Mouse (Mus musculus): Measurements from ENCODE around the gene Il4i1. TPM values are rescaled to one million over a fixed set of nuclear protein-coding genes. Genes with fewer than 3 reads are reported as not detected.

Il4i1 gene
- total and polyA plus RNA-seq, 3 experiments, result 0.61 to 1.5 (median 0.70) TPM

GRCm38 (mm10) chr7:44810365-44810764 lies 5.8 kb upstream of the Il4i1 start:
- H3K79me2 ChIP-seq (replicated peaks; ENCODE audit: control insufficient read depth, insufficient read depth, low read length), result no peaks in the 10 kb centered on the region
- no peak overlapping the region for H3K27ac ChIP-seq
- TF ChIP-seq EP300 (IDR thresholded peaks at IDR 0.05; ENCODE audit: insufficient read depth, low read depth, low read length) (no peak), POLR2A (IDR thresholded peaks at IDR 0.05; ENCODE audit: insufficient read depth, low read depth, low read length) (no peak), CTCF (IDR thresholded peaks at IDR 0.05) (no peak)
- intact Hi-C loops (cut with DNase I), result loop anchor here (10.0 kb wide), 1 partner anchor 436 kb away; no protein-coding TSS in a partner anchor
- H3K27me3 ChIP-seq (ENCODE audit: control insufficient read depth, insufficient read depth, low read length), result no peaks in the 10 kb centered on the region
- no peak overlapping the region for H3K9ac ChIP-seq (ENCODE audit: low read depth, low read length)
- no peaks in the 10 kb centered on the region for H3K36me3 ChIP-seq (ENCODE audit: control insufficient read depth, insufficient read depth, low read length)
- DNase-seq, result peak; percentile 1 to 3
- no peak overlapping the region for H3K4me3 ChIP-seq
- 85% methylated on average over 4 of the region's 4 CpGs for WGBS
- H3K4me1 ChIP-seq (ENCODE audit: control insufficient read depth, insufficient read depth, low read length), result peaks cover 4% of the 10 kb centered on the region; the same call in 1 of the 2 replicates

- 80% methylated on average over 7 of the region's 7 CpGs for WGBS
- DNase-seq, result peak; percentile 1 to 9
- intact Hi-C loops (cut with DNase I), result loop anchor here (10.0 kb wide), 1 partner anchor 436 kb away; no protein-coding TSS in a partner anchor
These were observed 5.2 kb upstream of the Il4i1 start for GRCm38 (mm10) chr7:44810819-44811557.

GRCm38 (mm10) chr7:44812651-44813325 lies 3.4 kb upstream of the Il4i1 start:
- Histone ChIP-seq H3K27me3 (ENCODE audit: control insufficient read depth, insufficient read depth, low read length) (no peaks in the 10 kb centered on the region), H3K4me3 (no peak overlapping the region), H3K27ac (no peak overlapping the region), H3K79me2 (replicated peaks; ENCODE audit: control insufficient read depth, insufficient read depth, low read length) (no peaks in the 10 kb centered on the region), H3K4me1 (ENCODE audit: control insufficient read depth, insufficient read depth, low read length) (peaks cover 7% of the 10 kb centered on the region), H3K36me3 (ENCODE audit: control insufficient read depth, insufficient read depth, low read length) (peaks cover 7% of the 10 kb centered on the region), H3K9ac (ENCODE audit: low read depth, low read length) (no peak overlapping the region)
- WGBS, result 93% methylated on average over 20 of the region's 20 CpGs
- peak; percentile 2 to 14 for DNase-seq
- TF ChIP-seq EP300 (IDR thresholded peaks at IDR 0.05; ENCODE audit: insufficient read depth, low read depth, low read length), result no peak
- TF ChIP-seq CTCF (IDR thresholded peaks at IDR 0.05), result no peak
- TF ChIP-seq POLR2A (IDR thresholded peaks at IDR 0.05; ENCODE audit: insufficient read depth, low read depth, low read length), result no peak
- intact Hi-C loops (cut with DNase I), result loop anchor here (10.0 kb wide), 1 partner anchor 438 kb away; no protein-coding TSS in a partner anchor

More at GRCm38 (mm10) chr7:44810819-44811557, 5.2 kb upstream of the Il4i1 start:
- H3K79me2 ChIP-seq (replicated peaks; ENCODE audit: control insufficient read depth, insufficient read depth, low read length), result no peaks in the 10 kb centered on the region
- no peaks in the 10 kb centered on the region for H3K36me3 ChIP-seq (ENCODE audit: control insufficient read depth, insufficient read depth, low read length)
- no peak overlapping the region for H3K9ac ChIP-seq (ENCODE audit: low read depth, low read length)
- no peaks in the 10 kb centered on the region for H3K27me3 ChIP-seq (ENCODE audit: control insufficient read depth, insufficient read depth, low read length)
- H3K4me1 ChIP-seq (ENCODE audit: control insufficient read depth, insufficient read depth, low read length), result peaks cover 4% of the 10 kb centered on the region; the same call in 1 of the 2 replicates
- TF ChIP-seq EP300 (IDR thresholded peaks at IDR 0.05; ENCODE audit: insufficient read depth, low read depth, low read length) (no peak), CTCF (IDR thresholded peaks at IDR 0.05) (no peak), POLR2A (IDR thresholded peaks at IDR 0.05; ENCODE audit: insufficient read depth, low read depth, low read length) (no peak)
- H3K27ac ChIP-seq, result no peak overlapping the region
- H3K4me3 ChIP-seq, result no peak overlapping the region

- intact Hi-C loops (cut with DNase I), result loop anchor here (2.0 to 10.0 kb wide), 2 partner anchors 65 to 439 kb away; partner anchors contain the start of gene Vrk3
- peaks cover 11% of the 10 kb centered on the region for H3K36me3 ChIP-seq (ENCODE audit: control insufficient read depth, insufficient read depth, low read length)
- H3K4me1 ChIP-seq (ENCODE audit: control insufficient read depth, insufficient read depth, low read length), result peaks cover 13% of the 10 kb centered on the region
- WGBS, result 87% methylated on average over 3 of the region's 3 CpGs
- TF ChIP-seq EP300 (IDR thresholded peaks at IDR 0.05; ENCODE audit: insufficient read depth, low read depth, low read length) (no peak), CTCF (IDR thresholded peaks at IDR 0.05) (no peak), POLR2A (IDR thresholded peaks at IDR 0.05; ENCODE audit: insufficient read depth, low read depth, low read length) (no peak)
- no peak overlapping the region for H3K27ac ChIP-seq
- peak; percentile 1 to 6 for DNase-seq
- no peaks in the 10 kb centered on the region for H3K27me3 ChIP-seq (ENCODE audit: control insufficient read depth, insufficient read depth, low read length)
- peaks cover 2% of the 10 kb centered on the region; the same call in 1 of the 2 replicates for H3K79me2 ChIP-seq (replicated peaks; ENCODE audit: control insufficient read depth, insufficient read depth, low read length)
- H3K9ac ChIP-seq (ENCODE audit: low read depth, low read length), result no peak overlapping the region
- H3K4me3 ChIP-seq, result no peak overlapping the region
These were observed 2.2 kb upstream of the Il4i1 start for GRCm38 (mm10) chr7:44813985-44814384.

- Histone ChIP-seq H3K79me2 (replicated peaks; ENCODE audit: control insufficient read depth, insufficient read depth, low read length) (peaks cover 2% of the 10 kb centered on the region; the same call in 1 of the 2 replicates), H3K4me1 (ENCODE audit: control insufficient read depth, insufficient read depth, low read length) (peaks cover 13% of the 10 kb centered on the region), H3K36me3 (ENCODE audit: control insufficient read depth, insufficient read depth, low read length) (peaks cover 11% of the 10 kb centered on the region), H3K27me3 (ENCODE audit: control insufficient read depth, insufficient read depth, low read length) (no peaks in the 10 kb centered on the region), H3K27ac (no peak overlapping the region), H3K9ac (ENCODE audit: low read depth, low read length) (no peak overlapping the region), H3K4me3 (no peak overlapping the region)
- peak in 1 of 2 experiments; percentile 4 for DNase-seq
- WGBS, result 83% methylated on average over 4 of the region's 4 CpGs
- intact Hi-C loops (cut with DNase I), result loop anchor here (2.0 to 10.0 kb wide), 2 partner anchors 66 to 440 kb away; partner anchors contain the start of gene Vrk3
- TF ChIP-seq EP300 (IDR thresholded peaks at IDR 0.05; ENCODE audit: insufficient read depth, low read depth, low read length) (no peak), POLR2A (IDR thresholded peaks at IDR 0.05; ENCODE audit: insufficient read depth, low read depth, low read length) (no peak), CTCF (IDR thresholded peaks at IDR 0.05) (no peak)
These were observed 1.8 kb upstream of the Il4i1 start for GRCm38 (mm10) chr7:44814423-44814822.
